Mouse (Mus musculus) adrenal gland, postnatal 25 days (tissue): ENCODE results near the gene Olfr1028. TPM values are rescaled to one million over a fixed set of nuclear protein-coding genes. Genes with fewer than 3 reads are reported as not detected.

Experiments used
- DNase-seq: peaks from one replicate; pipeline ENCODE4 v3.0.0; 2021; ENCODE audit warnings: mixed read lengths
- long read RNA-seq: library from polyadenylated mRNA; stranded (forward); transcript quantifications from one replicate; pipeline ENCODE4 v2.0.0, GENCODE M21; 2021
- total RNA-seq: library from RNA; stranded (reverse); gene quantifications from 2 replicates; pipeline ENCODE4 v1.2.3, GENCODE M21; 2021

Gene Olfr1028
- total RNA-seq = not detected in 2 replicates
- long read RNA-seq = 0 reads

- no peak for DNase-seq
Observed at GRCm38 (mm10) chr2:85950137-85950536, at the start of gene Olfr1028. Olfr1028 (plus strand) TSS chr2:85950437.

DNA sequence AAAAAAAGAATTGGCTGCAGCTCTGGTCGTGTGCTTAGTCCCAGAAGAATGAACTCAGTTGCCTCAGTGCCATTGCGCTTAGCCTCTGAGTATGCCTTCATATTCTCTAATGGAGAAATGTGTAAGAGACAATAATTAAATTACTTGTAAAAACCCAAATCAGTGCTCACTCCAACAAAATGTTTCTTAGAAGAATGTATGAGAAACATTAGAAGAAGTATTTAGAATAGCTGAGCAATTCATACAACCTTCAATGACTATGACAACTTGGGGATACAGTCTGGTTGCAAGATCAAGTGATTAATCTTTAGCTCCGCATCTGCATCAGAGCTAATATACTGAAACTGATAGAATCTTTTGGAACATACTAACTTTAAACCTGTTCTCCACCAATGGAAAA is 45.3 kb upstream of the Olfr1028 start, which contains the start of gene Olfr1024:
Gene Olfr1024, minus strand, starts transcription at position 101 of the 400 bp plus-strand sequence.
- no peak for DNase-seq

DNA sequence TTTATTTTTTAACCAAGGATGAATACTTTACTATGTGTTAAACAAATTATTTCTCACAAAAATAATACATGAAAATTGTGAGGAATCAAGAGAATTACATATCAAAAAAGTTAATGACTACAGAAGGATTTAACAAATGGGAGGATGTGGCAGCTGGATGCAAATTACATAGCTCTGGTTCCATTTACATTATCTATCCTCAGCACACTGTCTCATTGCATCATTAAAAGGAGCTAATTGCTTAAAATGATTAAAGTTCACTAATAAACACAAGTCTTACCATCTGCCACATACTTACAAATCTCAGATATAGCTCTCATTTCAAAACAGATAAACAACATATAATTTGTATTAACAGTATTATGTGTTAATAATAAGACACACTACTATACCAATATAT is 37.0 kb upstream of the Olfr1028 start:
- DNase-seq = no peak

DNA sequence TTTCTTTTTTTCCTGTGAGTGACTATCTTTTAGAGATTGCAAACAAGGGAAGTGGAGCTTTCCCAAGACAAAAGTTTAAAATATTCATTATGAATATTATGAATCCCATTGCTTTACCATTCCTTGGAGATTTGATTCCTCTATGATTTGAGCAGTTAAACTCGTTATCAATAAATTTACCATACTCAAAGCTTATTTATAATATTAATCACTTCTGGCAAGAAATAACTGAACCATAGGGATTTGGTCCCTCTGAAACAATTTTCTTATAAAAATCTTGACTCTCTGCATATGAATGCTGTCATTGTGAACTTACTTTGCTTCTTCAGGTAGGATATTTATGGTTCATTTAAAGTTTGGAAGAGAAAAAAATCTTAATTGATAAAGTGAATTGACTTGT is 35.3 kb upstream of the Olfr1028 start, which contains the start of gene Olfr1025-ps1:
Gene Olfr1025-ps1, plus strand, starts transcription at position 301 of the 400 bp plus-strand sequence.
- DNase-seq = no peak

DNA sequence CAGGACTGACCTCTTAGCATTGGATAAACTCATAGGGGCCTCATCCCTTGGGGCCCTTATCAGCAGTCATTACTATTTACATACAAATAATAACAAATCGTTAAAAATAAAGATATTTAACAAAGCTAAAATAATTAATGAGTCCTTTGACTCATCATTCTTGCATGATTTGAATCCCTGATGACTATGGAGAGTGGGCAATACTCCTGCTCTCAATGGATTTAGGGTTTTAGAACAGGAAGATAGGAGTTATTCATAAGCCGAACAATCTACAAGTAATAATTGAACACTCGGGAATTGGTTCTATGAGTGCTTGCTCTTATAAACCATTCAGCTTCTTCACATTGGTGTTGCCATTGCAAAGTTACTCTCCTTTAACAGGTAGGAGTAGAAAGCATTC is 29.0 kb upstream of the Olfr1028 start, which contains the start of gene Olfr1026:
Gene Olfr1026, plus strand, starts transcription at position 301 of the 400 bp plus-strand sequence.
- no peak for DNase-seq

GRCm38 (mm10) chr2:85973595-85973994 is 23.4 kb downstream of the Olfr1028 start, which contains the start of gene Olfr1029:
Olfr1029 (plus strand) TSS chr2:85973895.
- DNase-seq = no peak

DNA sequence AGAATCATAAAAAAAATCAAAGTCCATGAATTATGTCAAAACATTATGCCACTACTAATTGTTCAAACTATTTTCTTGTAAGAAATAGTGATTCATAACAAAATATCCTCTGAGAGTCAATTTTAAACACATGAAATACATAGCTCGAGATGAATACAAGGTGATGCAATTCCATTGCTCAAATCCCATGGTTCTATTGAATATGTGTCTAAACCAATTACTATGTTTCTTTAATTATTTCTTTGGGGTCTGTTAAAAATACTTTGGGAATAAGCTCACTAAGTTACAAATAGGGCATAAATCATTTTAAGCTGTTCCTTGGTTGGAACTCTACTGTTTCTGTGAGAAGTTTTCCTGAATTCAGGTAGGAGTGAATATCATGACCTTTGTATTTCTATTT is 28.7 kb downstream of the Olfr1028 start, which contains the start of gene Olfr1030:
Gene Olfr1030, plus strand, starts transcription at position 301 of the 400 bp plus-strand sequence.
- no peak for DNase-seq

GRCm38 (mm10) chr2:85990004-85990403 is 39.8 kb downstream of the Olfr1028 start, which contains the start of gene Olfr1031:
Olfr1031 (plus strand) TSS chr2:85990304.
- DNase-seq = no peak

Other genes with a start within 250 kb of the Olfr1028 start
- gene Olfr1009, start 235.0 kb upstream of the Olfr1028 start, total RNA-seq = 0.30 TPM in 1 of 2 replicates, not detected in the other
- not detected in 2 replicates for gene Olfr1012, start 187.7 kb upstream of the Olfr1028 start, total RNA-seq
- 0.06 TPM in 1 of 2 replicates, not detected in the other for gene Olfr1013, start 183.3 kb upstream of the Olfr1028 start, total RNA-seq
- 0.38 TPM in 1 of 2 replicates, not detected in the other for gene Olfr1014, start 177.7 kb upstream of the Olfr1028 start, total RNA-seq
- gene Olfr1015, start 168.4 kb upstream of the Olfr1028 start, total RNA-seq = not detected in 2 replicates
- not detected in 2 replicates for gene Olfr1016, start 147.9 kb upstream of the Olfr1028 start, total RNA-seq
- not detected in 2 replicates for gene Olfr1018, start 132.0 kb upstream of the Olfr1028 start, total RNA-seq
- gene Olfr1019, start 105.0 kb upstream of the Olfr1028 start, total RNA-seq = not detected in 2 replicates
- gene Olfr1020, start 103.4 kb upstream of the Olfr1028 start, total RNA-seq = not detected in 2 replicates
- not detected in 2 replicates for gene Olfr1022, start 81.8 kb upstream of the Olfr1028 start, total RNA-seq
- not detected in 2 replicates for gene Olfr1023, start 64.8 kb upstream of the Olfr1028 start, total RNA-seq
- not detected in 2 replicates for gene Olfr1024, start 45.4 kb upstream of the Olfr1028 start, total RNA-seq
- gene Olfr1025-ps1, start 35.2 kb upstream of the Olfr1028 start, total RNA-seq = not detected in 2 replicates
- gene Olfr1026, start 28.9 kb upstream of the Olfr1028 start, total RNA-seq = not detected in 2 replicates
- gene Olfr1029, start 23.5 kb downstream of the Olfr1028 start, total RNA-seq = not detected in 2 replicates
- gene Olfr1030, start 28.8 kb downstream of the Olfr1028 start, total RNA-seq = not detected in 2 replicates
- gene Olfr1031, start 39.9 kb downstream of the Olfr1028 start, total RNA-seq = not detected in 2 replicates
- not detected in 2 replicates for gene Olfr1032, start 55.1 kb downstream of the Olfr1028 start, total RNA-seq
- gene Olfr1033, start 70.2 kb downstream of the Olfr1028 start, total RNA-seq = 4.5 and 4.9 TPM in 2 replicates
- gene Olfr1034, start 95.4 kb downstream of the Olfr1028 start, total RNA-seq = 0.29 and 0.33 TPM in 2 replicates
- gene Olfr1036, start 123.6 kb downstream of the Olfr1028 start, total RNA-seq = not detected in 2 replicates
- gene Olfr1037, start 136.9 kb downstream of the Olfr1028 start, total RNA-seq = not detected in 2 replicates
- gene Olfr1039, start 185.5 kb downstream of the Olfr1028 start, total RNA-seq = not detected in 2 replicates
- not detected in 2 replicates for gene Olfr1040, start 196.3 kb downstream of the Olfr1028 start, total RNA-seq
- not detected in 2 replicates for gene Olfr1042, start 211.4 kb downstream of the Olfr1028 start, total RNA-seq
- gene Olfr1043, start 217.1 kb downstream of the Olfr1028 start, total RNA-seq = not detected in 2 replicates
- gene Olfr1044, start 227.4 kb downstream of the Olfr1028 start, total RNA-seq = not detected in 2 replicates
- gene Olfr52, start 235.2 kb downstream of the Olfr1028 start, total RNA-seq = not detected in 2 replicates